Mouse (Mus musculus) testis, adult 2 months (tissue): Measurements from ENCODE around the gene Lrp2.

ENCODE experiments used
- CTCF ChIP-seq: fragments of 200-500 bp; IDR thresholded peaks from 2 replicates; pipeline ENCODE4 v1.5.1; 2012; ENCODE audit warnings: low read depth, mild to moderate bottlenecking, inconsistent platforms, low read length, moderate library complexity; ENCODE audit not compliant: control insufficient read depth, insufficient read depth, insufficient replicate concordance
- POLR2A ChIP-seq: fragments of 200-500 bp; IDR thresholded peaks from 2 replicates; pipeline ENCODE4 v1.6.1; 2012; ENCODE audit warnings: low read depth, mild to moderate bottlenecking, inconsistent platforms, low read length, moderate library complexity; ENCODE audit not compliant: control insufficient read depth

DNA sequence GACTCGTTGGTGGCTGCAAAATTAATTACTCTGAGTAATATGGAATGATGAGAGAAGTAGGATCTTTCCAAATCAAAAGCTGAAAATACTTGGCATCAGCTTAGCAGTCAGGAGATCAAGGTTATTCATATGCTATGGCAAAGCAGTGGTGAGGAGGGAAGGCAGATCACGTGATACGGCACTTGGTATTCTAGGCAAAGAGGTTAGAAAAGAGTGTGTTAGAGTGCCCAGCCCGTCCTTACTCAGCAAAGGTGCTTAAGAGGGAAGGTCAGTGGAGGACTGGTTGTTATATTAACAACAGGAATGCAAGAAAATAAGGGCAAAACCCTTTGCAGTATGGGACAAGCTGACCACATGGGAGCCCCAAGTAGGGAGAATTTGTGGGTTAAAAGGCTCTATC, 137.3 kb downstream of the Lrp2 start:
- TF ChIP-seq CTCF (no peak), POLR2A (no peak)
